27 mouse cellular contexts compared by ENCODE assay signal in the genomic region with DNA sequence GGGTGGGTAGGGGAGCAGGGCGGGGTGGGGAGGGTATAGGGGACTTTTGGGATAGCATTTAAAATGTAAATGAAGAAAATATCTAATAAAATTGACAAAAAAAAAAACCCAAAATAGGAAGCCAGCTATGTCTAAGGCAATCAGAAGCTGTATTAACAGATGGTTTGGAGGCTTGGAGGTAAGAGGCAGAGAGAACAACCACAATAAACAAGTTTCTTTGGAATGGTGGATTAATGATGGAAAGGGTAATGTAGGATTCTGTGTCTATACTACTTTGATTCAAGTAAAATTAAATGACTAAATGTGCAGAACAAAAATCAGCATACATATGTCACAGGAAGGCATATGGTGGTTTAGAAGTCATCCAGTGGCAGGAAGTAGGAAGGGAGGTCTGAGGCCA.
"Had no signal": no experiment of that assay in that cellular context is flagged by ENCODE, and none has a peak within 500 bp of the region (broad histone marks: within the 10 kb centered on the region; RNA-seq: fewer than 3 reads in every experiment).

No protein-coding gene starts in this region.

- H3K9me3 ChIP-seq: heart, embryonic 10.5 days; heart, embryonic 12.5 days; hindbrain, embryonic 10.5 days; hindbrain, embryonic 12.5 days; intestine, embryonic 15.5 days; limb, embryonic 10.5 days; limb, embryonic 12.5 days; liver, embryonic 13.5 days; liver, embryonic 15.5 days had no signal

- H3K4me3 ChIP-seq: gastrocnemius, adult 2 months; heart, embryonic 10.5 days; heart, embryonic 12.5 days; hindbrain, embryonic 10.5 days; hindbrain, embryonic 12.5 days; intestine, embryonic 15.5 days; left cerebral cortex, adult 2 months; limb, embryonic 10.5 days; limb, embryonic 12.5 days; liver, embryonic 13.5 days; liver, embryonic 15.5 days had no signal

- H3K9ac ChIP-seq: heart, embryonic 12.5 days; hindbrain, embryonic 12.5 days; hindbrain, embryonic 14.5 days; intestine, embryonic 15.5 days; limb, embryonic 12.5 days; liver, embryonic 13.5 days; liver, embryonic 15.5 days; liver, postnatal 0 days had no signal

- H3K36me3 ChIP-seq: heart, embryonic 10.5 days; heart, embryonic 12.5 days; hindbrain, embryonic 10.5 days; hindbrain, embryonic 12.5 days; intestine, embryonic 15.5 days; limb, embryonic 10.5 days; limb, embryonic 12.5 days; liver, embryonic 13.5 days; liver, embryonic 15.5 days had no signal

- H3K4me1 ChIP-seq: heart, embryonic 10.5 days; heart, embryonic 12.5 days; hindbrain, embryonic 10.5 days; hindbrain, embryonic 12.5 days; intestine, embryonic 15.5 days; limb, embryonic 10.5 days; limb, embryonic 12.5 days; liver, embryonic 13.5 days; liver, embryonic 15.5 days had no signal

- DNase-seq: gastrocnemius, adult 2 months; gastrocnemius, postnatal 10 days; gastrocnemius, postnatal 25 days; heart, adult 18-20 months; heart, postnatal 10 days; heart, postnatal 4 days; kidney, adult 18-20 months; kidney, adult 8-10 months; kidney, postnatal 10 days; kidney, postnatal 25 days; kidney, postnatal 4 days; liver; liver, embryonic 13.5 days; liver, postnatal 0 days had no signal

- H3K4me2 ChIP-seq: heart, embryonic 12.5 days; hindbrain, embryonic 12.5 days; hindbrain, embryonic 14.5 days; intestine, embryonic 15.5 days; limb, embryonic 12.5 days; liver, embryonic 11.5 days; liver, embryonic 13.5 days; liver, embryonic 15.5 days had no signal

- H3K27ac ChIP-seq: gastrocnemius, adult 2 months; heart, embryonic 10.5 days; hindbrain, embryonic 10.5 days; hindbrain, embryonic 12.5 days; hindbrain, embryonic 14.5 days; intestine, embryonic 15.5 days; left cerebral cortex, adult 2 months; limb, embryonic 10.5 days; limb, embryonic 12.5 days; liver, embryonic 13.5 days; liver, embryonic 15.5 days had no signal

- ATAC-seq: inflammation-experienced regulatory T-cells, adult 6 months; intestine, embryonic 15.5 days; intestine, postnatal 0 days; liver, postnatal 0 days had no signal

- H3K27me3 ChIP-seq: heart, embryonic 12.5 days; hindbrain, embryonic 12.5 days; intestine, embryonic 15.5 days; limb, embryonic 12.5 days; liver, embryonic 13.5 days; liver, embryonic 15.5 days had no signal
